Mouse (Mus musculus): ENCODE measurements at regions not wholly inside any gene's neighbourhood (a gene's known extent, or its start where the extent isn't known, plus 50 kb on each side); places are given as distances from the start of the nearest gene placed in this dataset.

GRCm38 (mm10) chr4:3083161-3084020 lies 83.7 kb upstream of the Vmn1r2 start:
- TF ChIP-seq POLR2A (IDR thresholded peaks at IDR 0.05; ENCODE audit: insufficient read depth, low read depth, low read length) (no peak), CTCF (IDR thresholded peaks at IDR 0.05) (no peak)
